Mouse (Mus musculus): ENCODE data around the gene D16Ertd472e. TPM values are rescaled to one million over a fixed set of nuclear protein-coding genes. Genes with fewer than 3 reads are reported as not detected.

Gene D16Ertd472e
- polyA plus RNA-seq, 1 experiment from 2014 or later: 15.7 TPM

GRCm38 (mm10) chr16:78594154-78594553, 17.6 kb upstream of the D16Ertd472e start:
- no peak overlapping the region for H3K4me2 ChIP-seq (ENCODE audit: low read depth, low read length, severe bottlenecking)
- 79% methylated on average over 3 of the region's 3 CpGs for WGBS
- no peak for ATAC-seq (replicated peaks; ENCODE audit: low FRiP score)

GRCm38 (mm10) chr16:78591130-78591529, 14.6 kb upstream of the D16Ertd472e start:
- Histone ChIP-seq H3K27me3 (ENCODE audit: control insufficient read depth, insufficient read depth, low read length) (no peaks in the 10 kb centered on the region), H3K4me3 (ENCODE audit: low read depth, low read length) (no peak overlapping the region), H3K9ac (ENCODE audit: low read length) (no peak overlapping the region), H3K9me3 (ENCODE audit: control insufficient read depth, low read length) (no peaks in the 10 kb centered on the region), H3K27ac (ENCODE audit: low read depth, low read length) (no peak overlapping the region), H3K4me1 (replicated peaks; ENCODE audit: control insufficient read depth, insufficient read depth, low read length) (no peaks in the 10 kb centered on the region), H3K4me2 (ENCODE audit: low read depth, low read length, severe bottlenecking) (no peak overlapping the region), H3K36me3 (ENCODE audit: control insufficient read depth, insufficient read depth, low read length) (no peaks in the 10 kb centered on the region)
- WGBS: 92% methylated on average over 6 of the region's 6 CpGs
- ATAC-seq (replicated peaks; ENCODE audit: low FRiP score): no peak
- DNase-seq (ENCODE audit: low spot score): no peak

More at GRCm38 (mm10) chr16:78594154-78594553, 17.6 kb upstream of the D16Ertd472e start:
- no peak overlapping the region for H3K27ac ChIP-seq (ENCODE audit: low read depth, low read length)
- H3K4me1 ChIP-seq (replicated peaks; ENCODE audit: control insufficient read depth, insufficient read depth, low read length): no peaks in the 10 kb centered on the region
- no peak overlapping the region for H3K4me3 ChIP-seq (ENCODE audit: low read depth, low read length)
- no peaks in the 10 kb centered on the region for H3K36me3 ChIP-seq (ENCODE audit: control insufficient read depth, insufficient read depth, low read length)
- no peak for DNase-seq (ENCODE audit: low spot score)
- no peaks in the 10 kb centered on the region for H3K9me3 ChIP-seq (ENCODE audit: control insufficient read depth, low read length)
- H3K9ac ChIP-seq (ENCODE audit: low read length): no peak overlapping the region
- no peaks in the 10 kb centered on the region for H3K27me3 ChIP-seq (ENCODE audit: control insufficient read depth, insufficient read depth, low read length)

DNA sequence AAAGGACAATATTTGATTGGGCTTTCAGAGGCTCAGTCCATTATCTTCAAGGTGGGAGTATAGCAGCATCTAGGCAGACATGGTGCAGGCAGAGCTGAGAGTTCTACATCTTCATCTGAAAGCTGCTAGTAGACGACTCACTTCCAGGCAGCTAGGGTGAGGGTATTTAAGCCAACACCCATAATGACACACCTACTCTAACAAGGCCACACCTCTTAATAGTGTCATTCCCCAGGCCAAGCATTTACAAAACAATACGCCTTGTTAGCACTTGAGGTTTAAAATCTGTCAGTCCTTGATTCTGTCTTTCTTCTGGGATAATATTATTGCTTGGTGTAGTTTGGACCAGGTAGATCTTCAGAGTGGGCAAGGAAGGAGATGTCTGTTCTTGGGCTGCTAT, 12.3 kb upstream of the D16Ertd472e start:
- 89% methylated on average over 2 of the region's 2 CpGs for WGBS
- ATAC-seq (replicated peaks; ENCODE audit: low FRiP score): no peak

DNA sequence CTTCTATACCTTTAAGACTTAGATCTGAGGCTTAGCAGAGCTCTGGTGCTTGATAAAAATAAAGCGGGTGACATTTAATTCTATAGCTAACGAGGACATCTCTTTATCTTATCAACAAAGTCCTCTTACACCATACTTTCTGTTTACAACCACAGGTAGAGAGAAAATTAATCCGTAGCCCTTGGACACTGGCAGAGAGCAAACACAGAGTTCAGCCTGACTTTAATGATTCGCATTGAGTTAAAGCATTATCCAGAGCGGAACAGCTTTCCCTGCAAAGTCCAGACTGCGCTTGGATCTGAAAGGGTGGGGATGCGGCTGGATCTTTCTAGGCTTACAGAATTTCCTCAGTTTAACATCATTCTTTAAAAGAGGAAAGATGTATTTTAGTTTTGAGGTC, 10.1 kb upstream of the D16Ertd472e start:
- no peak overlapping the region for H3K27ac ChIP-seq (ENCODE audit: low read depth, low read length)
- no peak overlapping the region for H3K4me3 ChIP-seq (ENCODE audit: low read depth, low read length)
- ATAC-seq (replicated peaks; ENCODE audit: low FRiP score) (no peak), DNase-seq (ENCODE audit: low spot score) (no peak)
- no peak overlapping the region for H3K9ac ChIP-seq (ENCODE audit: low read length)
- H3K9me3 ChIP-seq (ENCODE audit: control insufficient read depth, low read length): no peaks in the 10 kb centered on the region; the same call in 1 of the 2 replicates
- no peaks in the 10 kb centered on the region for H3K36me3 ChIP-seq (ENCODE audit: control insufficient read depth, insufficient read depth, low read length)
- H3K4me2 ChIP-seq (ENCODE audit: low read depth, low read length, severe bottlenecking): no peak overlapping the region
- 82% methylated on average over 7 of the region's 7 CpGs for WGBS
- no peaks in the 10 kb centered on the region for H3K4me1 ChIP-seq (replicated peaks; ENCODE audit: control insufficient read depth, insufficient read depth, low read length)
- no peaks in the 10 kb centered on the region for H3K27me3 ChIP-seq (ENCODE audit: control insufficient read depth, insufficient read depth, low read length)

More for the DNA sequence above, 12.3 kb upstream of the D16Ertd472e start:
- Histone ChIP-seq H3K4me2 (ENCODE audit: low read depth, low read length, severe bottlenecking) (no peak overlapping the region), H3K9ac (ENCODE audit: low read length) (no peak overlapping the region), H3K36me3 (ENCODE audit: control insufficient read depth, insufficient read depth, low read length) (no peaks in the 10 kb centered on the region), H3K27ac (ENCODE audit: low read depth, low read length) (no peak overlapping the region), H3K4me3 (ENCODE audit: low read depth, low read length) (no peak overlapping the region), H3K4me1 (replicated peaks; ENCODE audit: control insufficient read depth, insufficient read depth, low read length) (no peaks in the 10 kb centered on the region), H3K9me3 (ENCODE audit: control insufficient read depth, low read length) (no peaks in the 10 kb centered on the region), H3K27me3 (ENCODE audit: control insufficient read depth, insufficient read depth, low read length) (no peaks in the 10 kb centered on the region)
- no peak for DNase-seq (ENCODE audit: low spot score)

DNA sequence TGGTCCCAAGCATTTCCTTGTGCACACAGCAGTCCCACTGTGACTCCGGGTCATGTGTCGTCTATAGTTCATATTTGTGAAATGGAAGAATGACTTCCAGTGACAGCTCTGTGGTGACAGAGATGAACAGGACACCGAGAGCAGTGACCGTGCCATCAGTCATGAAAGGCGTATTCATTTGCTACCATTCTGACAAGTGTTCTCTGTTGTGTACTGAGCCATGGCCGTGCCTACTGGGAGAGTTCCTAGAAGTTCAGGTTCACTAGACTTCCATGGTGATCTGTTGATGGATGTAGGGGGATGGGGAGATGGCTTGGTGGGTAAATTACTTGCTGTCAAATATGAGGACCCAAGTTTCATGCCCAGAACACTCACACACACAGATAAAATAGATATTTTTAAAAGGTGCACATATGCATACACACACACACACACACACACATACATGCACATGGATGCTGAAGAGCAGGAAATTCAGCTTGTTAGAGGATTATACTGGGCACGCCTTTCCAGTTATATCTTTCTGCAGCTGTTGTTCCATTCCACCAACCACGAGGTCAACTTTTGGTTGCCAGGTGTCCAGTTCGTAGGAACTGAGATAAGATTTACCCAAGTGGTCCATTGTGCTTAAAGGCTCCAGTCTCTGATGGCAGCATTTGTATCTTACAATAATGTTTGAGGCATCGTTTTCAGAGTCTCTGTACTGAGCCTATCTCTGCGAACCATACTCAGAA, 9.3 kb upstream of the D16Ertd472e start:
- no peaks in the 10 kb centered on the region for H3K4me1 ChIP-seq (replicated peaks; ENCODE audit: control insufficient read depth, insufficient read depth, low read length)
- H3K4me2 ChIP-seq (ENCODE audit: low read depth, low read length, severe bottlenecking): no peak overlapping the region
- ATAC-seq (replicated peaks; ENCODE audit: low FRiP score): no peak
- H3K9me3 ChIP-seq (ENCODE audit: control insufficient read depth, low read length): no peaks in the 10 kb centered on the region; the same call in 1 of the 2 replicates
- DNase-seq (ENCODE audit: low spot score): no peak
- H3K9ac ChIP-seq (ENCODE audit: low read length): no peak overlapping the region
- WGBS: 90% methylated on average over 11 of the region's 11 CpGs
- H3K27me3 ChIP-seq (ENCODE audit: control insufficient read depth, insufficient read depth, low read length): no peaks in the 10 kb centered on the region
- H3K27ac ChIP-seq (ENCODE audit: low read depth, low read length): no peak overlapping the region
- no peaks in the 10 kb centered on the region for H3K36me3 ChIP-seq (ENCODE audit: control insufficient read depth, insufficient read depth, low read length)
- H3K4me3 ChIP-seq (ENCODE audit: low read depth, low read length): no peak overlapping the region

- no peaks in the 10 kb centered on the region; the same call in 1 of the 2 replicates for H3K9me3 ChIP-seq (ENCODE audit: control insufficient read depth, low read length)
- H3K27ac ChIP-seq (ENCODE audit: low read depth, low read length): no peak overlapping the region
- WGBS: 89% methylated on average over 4 of the region's 4 CpGs
- no peak overlapping the region for H3K4me3 ChIP-seq (ENCODE audit: low read depth, low read length)
- no peaks in the 10 kb centered on the region for H3K36me3 ChIP-seq (ENCODE audit: control insufficient read depth, insufficient read depth, low read length)
- ATAC-seq (replicated peaks; ENCODE audit: low FRiP score) (no peak), DNase-seq (ENCODE audit: low spot score) (no peak)
- H3K4me1 ChIP-seq (replicated peaks; ENCODE audit: control insufficient read depth, insufficient read depth, low read length): no peaks in the 10 kb centered on the region
- no peak overlapping the region for H3K9ac ChIP-seq (ENCODE audit: low read length)
- H3K27me3 ChIP-seq (ENCODE audit: control insufficient read depth, insufficient read depth, low read length): no peaks in the 10 kb centered on the region
- no peak overlapping the region for H3K4me2 ChIP-seq (ENCODE audit: low read depth, low read length, severe bottlenecking)
Measured at GRCm38 (mm10) chr16:78585163-78585562, 8.7 kb upstream of the D16Ertd472e start.

GRCm38 (mm10) chr16:78583968-78584367, 7.5 kb upstream of the D16Ertd472e start:
- WGBS: 96% methylated on average over 4 of the region's 4 CpGs

DNA sequence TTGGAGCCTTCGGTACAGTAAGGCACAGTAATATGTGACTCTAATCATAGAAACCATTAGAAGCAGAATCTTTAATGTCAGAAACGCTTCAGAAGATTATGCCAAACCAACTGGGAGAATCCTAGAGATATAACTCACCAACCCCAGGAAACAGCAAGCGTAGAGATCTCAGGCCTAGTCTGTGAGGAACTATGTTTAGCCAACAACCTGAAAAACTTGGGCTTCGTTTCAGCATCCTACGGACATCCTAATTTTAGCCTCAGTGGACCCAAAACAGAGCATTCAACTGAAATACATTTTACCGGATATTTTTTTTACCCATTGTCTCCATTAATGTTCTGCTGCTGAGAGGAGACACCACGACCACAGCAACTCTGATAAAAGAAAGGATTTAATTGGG, 3.9 kb upstream of the D16Ertd472e start:
- WGBS: 91% methylated on average over 7 of the region's 7 CpGs
- H3K9me3 ChIP-seq (ENCODE audit: control insufficient read depth, low read length): no peaks in the 10 kb centered on the region; the same call in 1 of the 2 replicates
- H3K4me1 ChIP-seq (replicated peaks; ENCODE audit: control insufficient read depth, insufficient read depth, low read length): no peaks in the 10 kb centered on the region
- ATAC-seq (replicated peaks; ENCODE audit: low FRiP score) (no peak), DNase-seq (ENCODE audit: low spot score) (no peak)
- H3K9ac ChIP-seq (ENCODE audit: low read length): no peak overlapping the region
- H3K27me3 ChIP-seq (ENCODE audit: control insufficient read depth, insufficient read depth, low read length): no peaks in the 10 kb centered on the region
- H3K27ac ChIP-seq (ENCODE audit: low read depth, low read length): no peak overlapping the region
- H3K36me3 ChIP-seq (ENCODE audit: control insufficient read depth, insufficient read depth, low read length): no peaks in the 10 kb centered on the region
- H3K4me2 ChIP-seq (ENCODE audit: low read depth, low read length, severe bottlenecking): no peak overlapping the region
- H3K4me3 ChIP-seq (ENCODE audit: low read depth, low read length): no peak overlapping the region

More at GRCm38 (mm10) chr16:78583968-78584367, 7.5 kb upstream of the D16Ertd472e start:
- DNase-seq (ENCODE audit: low spot score) (no peak), ATAC-seq (replicated peaks; ENCODE audit: low FRiP score) (no peak)
- H3K36me3 ChIP-seq (ENCODE audit: control insufficient read depth, insufficient read depth, low read length): no peaks in the 10 kb centered on the region
- no peak overlapping the region for H3K27ac ChIP-seq (ENCODE audit: low read depth, low read length)
- no peaks in the 10 kb centered on the region; the same call in 1 of the 2 replicates for H3K9me3 ChIP-seq (ENCODE audit: control insufficient read depth, low read length)
- H3K4me1 ChIP-seq (replicated peaks; ENCODE audit: control insufficient read depth, insufficient read depth, low read length): no peaks in the 10 kb centered on the region
- no peak overlapping the region for H3K4me3 ChIP-seq (ENCODE audit: low read depth, low read length)
- no peak overlapping the region for H3K4me2 ChIP-seq (ENCODE audit: low read depth, low read length, severe bottlenecking)
- H3K27me3 ChIP-seq (ENCODE audit: control insufficient read depth, insufficient read depth, low read length): no peaks in the 10 kb centered on the region
- no peak overlapping the region for H3K9ac ChIP-seq (ENCODE audit: low read length)

- no peaks in the 10 kb centered on the region; the same call in 1 of the 2 replicates for H3K9me3 ChIP-seq (ENCODE audit: control insufficient read depth, low read length)
- no peak for DNase-seq (ENCODE audit: low spot score)
- no peak overlapping the region for H3K9ac ChIP-seq (ENCODE audit: low read length)
- H3K36me3 ChIP-seq (ENCODE audit: control insufficient read depth, insufficient read depth, low read length): no peaks in the 10 kb centered on the region
- no peak overlapping the region for H3K4me3 ChIP-seq (ENCODE audit: low read depth, low read length)
- no peaks in the 10 kb centered on the region for H3K27me3 ChIP-seq (ENCODE audit: control insufficient read depth, insufficient read depth, low read length)
- H3K4me2 ChIP-seq (ENCODE audit: low read depth, low read length, severe bottlenecking): no peak overlapping the region
- peaks cover 2% of the 10 kb centered on the region; the same call in 1 of the 2 replicates for H3K4me1 ChIP-seq (replicated peaks; ENCODE audit: control insufficient read depth, insufficient read depth, low read length)
- 93% methylated on average over 4 of the region's 4 CpGs for WGBS
- H3K27ac ChIP-seq (ENCODE audit: low read depth, low read length): no peak overlapping the region
- ATAC-seq (replicated peaks; ENCODE audit: low FRiP score): no peak
Measured at GRCm38 (mm10) chr16:78579386-78579785, 2.9 kb upstream of the D16Ertd472e start.

All from forebrain, embryonic 11.5 days (tissue).